Mouse (Mus musculus) urinary bladder, adult 18-20 months (tissue): Measurements from ENCODE around the gene Lrrc32.
A peak's percentile ranks its signal among the peaks of the same experiment; 100 is the strongest.

ENCODE experiments used
- DNase-seq, 2 experiments: peaks; one replicate each; pipeline ENCODE4 v3.0.0; 2022; ENCODE audit warnings: low spot score in 2 of 2, mixed read lengths in 2 of 2

Lrrc32 gene

GRCm38 (mm10) chr7:98488398-98489130, 519 bp upstream of the Lrrc32 start:
- DNase-seq: no peak

- peak; percentile 60 to 62 for DNase-seq
Measured at GRCm38 (mm10) chr7:98489623-98490084, 571 bp downstream of the Lrrc32 start.

GRCm38 (mm10) chr7:98490328-98490727, 1.2 kb downstream of the Lrrc32 start:
- no peak for DNase-seq

GRCm38 (mm10) chr7:98490911-98491310, 1.8 kb downstream of the Lrrc32 start:
- DNase-seq: no peak

- no peak for DNase-seq
Measured at GRCm38 (mm10) chr7:98491451-98492200, 2.5 kb downstream of the Lrrc32 start.

GRCm38 (mm10) chr7:98492331-98492730, 3.2 kb downstream of the Lrrc32 start:
- no peak for DNase-seq

- no peak for DNase-seq
Measured at GRCm38 (mm10) chr7:98493307-98493706, 4.2 kb downstream of the Lrrc32 start.

- no peak for DNase-seq
Measured at GRCm38 (mm10) chr7:98493901-98494480, 4.9 kb downstream of the Lrrc32 start.

- no peak for DNase-seq
Measured at GRCm38 (mm10) chr7:98495591-98495990, 6.5 kb downstream of the Lrrc32 start.

GRCm38 (mm10) chr7:98497451-98497850, 8.4 kb downstream of the Lrrc32 start:
- no peak for DNase-seq

- DNase-seq: no peak
Measured at GRCm38 (mm10) chr7:98498101-98498500, 9.0 kb downstream of the Lrrc32 start.

- no peak for DNase-seq
Measured at GRCm38 (mm10) chr7:98498656-98499560, 9.8 kb downstream of the Lrrc32 start.

- DNase-seq: no peak
Measured at GRCm38 (mm10) chr7:98499561-98500292, 10.6 kb downstream of the Lrrc32 start.

GRCm38 (mm10) chr7:98500470-98500869, 11.4 kb downstream of the Lrrc32 start:
- peak in 1 of 2 experiments; percentile 76 for DNase-seq

- no peak for DNase-seq
Measured at GRCm38 (mm10) chr7:98501078-98501477, 12.0 kb downstream of the Lrrc32 start.

GRCm38 (mm10) chr7:98502921-98503320, 13.8 kb downstream of the Lrrc32 start:
- DNase-seq: no peak

- no peak for DNase-seq
Measured at GRCm38 (mm10) chr7:98503951-98504647, 15.0 kb downstream of the Lrrc32 start.

GRCm38 (mm10) chr7:98504726-98505314, 15.7 kb downstream of the Lrrc32 start:
- DNase-seq: no peak

GRCm38 (mm10) chr7:98505664-98506063, 16.6 kb downstream of the Lrrc32 start:
- no peak for DNase-seq
